Mouse (Mus musculus): Measurements from ENCODE around the gene Wars2.

DNA sequence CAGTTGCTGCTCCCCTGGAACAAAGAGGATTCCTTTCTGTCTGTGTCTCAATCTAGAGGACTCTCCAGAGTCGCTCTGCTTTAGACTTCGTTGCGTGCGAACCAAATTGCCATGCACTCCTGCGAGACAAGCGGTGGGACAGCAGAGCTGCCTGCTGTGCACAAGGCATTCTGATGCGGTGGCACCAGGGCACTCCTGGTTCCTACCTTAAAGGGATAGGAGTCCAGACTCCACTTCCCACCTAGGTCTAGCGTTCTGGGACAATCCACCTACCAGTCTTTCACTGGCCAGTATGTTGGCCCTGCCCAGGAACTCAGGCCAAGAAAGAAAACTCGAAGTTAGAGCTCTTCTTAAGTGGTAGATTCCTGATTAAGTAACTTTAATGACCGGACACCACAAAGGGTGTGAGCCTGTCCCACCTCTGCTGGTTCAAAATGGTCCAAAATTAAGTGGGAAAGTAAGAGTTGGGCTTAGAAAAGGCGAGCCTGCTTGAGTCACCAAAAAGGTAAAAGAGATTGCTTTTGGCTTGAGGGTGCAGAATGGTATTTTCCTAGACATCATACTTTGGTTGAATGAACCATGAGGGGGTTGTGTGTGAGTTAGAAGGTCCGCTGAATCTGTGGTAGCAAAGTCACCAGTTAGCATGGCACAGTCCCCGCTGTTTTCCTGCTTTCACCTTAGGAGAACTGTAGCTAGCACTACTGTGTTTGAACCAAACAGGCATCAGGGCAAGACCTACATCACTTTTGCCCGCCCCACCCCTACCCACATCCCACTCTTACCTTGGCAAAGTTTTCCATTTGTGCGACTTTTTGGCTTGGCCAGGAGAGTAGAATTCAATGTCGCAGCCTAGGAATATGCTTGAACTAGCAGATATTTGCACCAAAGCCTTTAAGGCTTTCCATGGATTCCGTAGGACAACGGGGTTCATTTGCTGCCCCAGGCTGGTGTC lies 95.2 kb downstream of the Wars2 start:
- TF ChIP-seq MYOD1 (IDR thresholded peaks at IDR 0.05; ENCODE audit: control insufficient read depth in 1 of 3, insufficient read length in 2 of 3, low read depth in 2 of 3) (no peak), POLR2A (IDR thresholded peaks at IDR 0.05; ENCODE audit: insufficient read length, low read depth) (no peak), USF1 (IDR thresholded peaks at IDR 0.05; ENCODE audit: low read depth) (no peak), TCF12 (IDR thresholded peaks at IDR 0.05; ENCODE audit: insufficient read depth, poor library complexity, severe bottlenecking) (no peak), MAX (IDR thresholded peaks at IDR 0.05; ENCODE audit: low read depth) (no peak), MYOG (IDR thresholded peaks at IDR 0.05; ENCODE audit: control insufficient read depth in 1 of 3, insufficient read depth in 1 of 3, insufficient read length in 2 of 3, low read depth in 2 of 3) (no peak), E2F4 (IDR thresholded peaks at IDR 0.05; ENCODE audit: insufficient read depth) (no peak), POLR2AphosphoS2 (IDR thresholded peaks at IDR 0.05; ENCODE audit: insufficient read length, low read depth) (no peak)

Data from myocyte (in vitro differentiated cells).